Mouse (Mus musculus): ENCODE measurements around the gene Slc25a41.

DNA sequence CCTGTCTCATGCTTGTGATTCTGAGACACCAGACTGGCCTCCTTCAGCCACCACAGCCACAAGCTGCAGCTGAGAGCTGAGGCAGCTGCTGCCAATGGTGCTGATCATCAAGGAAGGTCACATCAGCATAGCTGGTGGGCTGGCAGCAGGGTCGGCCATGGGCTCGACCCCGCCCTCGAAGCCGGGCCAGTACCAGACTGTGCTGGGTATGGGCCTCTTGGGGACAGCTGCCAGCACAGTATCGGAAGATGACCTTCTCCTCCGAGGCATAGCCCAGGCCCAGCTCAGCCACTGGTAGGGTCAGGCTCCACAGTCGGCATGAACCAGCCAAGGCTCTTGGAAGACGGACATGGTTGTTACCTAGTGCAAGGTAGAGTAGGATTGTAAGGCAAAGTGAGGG is 42.0 kb downstream of the Slc25a41 start:
- TF ChIP-seq POLR2A (IDR thresholded peaks at IDR 0.05; ENCODE audit: low read depth, low read length) = no peak
- no peak for TF ChIP-seq CTCF (IDR thresholded peaks at IDR 0.05; ENCODE audit: borderline replicate concordance, insufficient read depth, low read length)
